Mouse (Mus musculus): Measurements from ENCODE around the gene Zfp422. TPM values are rescaled to one million over a fixed set of nuclear protein-coding genes. Genes with fewer than 3 reads are reported as not detected.
A peak's percentile ranks its signal among the peaks of the same experiment; 100 is the strongest.

Gene Zfp422
- polyA plus RNA-seq, 1 experiment from 2014 or later: 21.9 TPM

GRCm38 (mm10) chr6:116653684-116654454, 25.1 kb upstream of the Zfp422 start:
- no peak overlapping the region for H3K9ac ChIP-seq (ENCODE audit: low read depth, low read length)
- no peak overlapping the region for H3K27ac ChIP-seq (ENCODE audit: low read length)
- WGBS (ENCODE audit: insufficient replicate concordance): 37% methylated on average over 9 of the region's 9 CpGs

GRCm38 (mm10) chr6:116653191-116653590, 24.4 kb upstream of the Zfp422 start:
- peaks cover 3% of the 10 kb centered on the region; the same call in 1 of the 2 replicates for H3K4me1 ChIP-seq (ENCODE audit: control insufficient read depth, low read depth, low read length)
- no peak overlapping the region for H3K4me2 ChIP-seq (ENCODE audit: low read depth, low read length)
- no peaks in the 10 kb centered on the region for H3K27me3 ChIP-seq (ENCODE audit: control insufficient read depth, insufficient read depth, low read depth, low read length)
- ATAC-seq (ENCODE audit: low read depth): no peak
- WGBS (ENCODE audit: insufficient replicate concordance): 53% methylated on average over 3 of the region's 3 CpGs
- no peaks in the 10 kb centered on the region for H3K9me3 ChIP-seq (replicated peaks; ENCODE audit: control insufficient read depth, low read length)
- H3K4me3 ChIP-seq (ENCODE audit: low read depth, low read length): no peak overlapping the region
- no peak overlapping the region for H3K27ac ChIP-seq (ENCODE audit: low read length)
- H3K9ac ChIP-seq (ENCODE audit: low read depth, low read length): no peak overlapping the region
- H3K36me3 ChIP-seq (ENCODE audit: control insufficient read depth, insufficient read depth): no peaks in the 10 kb centered on the region

More at GRCm38 (mm10) chr6:116653684-116654454, 25.1 kb upstream of the Zfp422 start:
- Histone ChIP-seq H3K4me3 (ENCODE audit: low read depth, low read length) (no peak overlapping the region), H3K4me1 (ENCODE audit: control insufficient read depth, low read depth, low read length) (peaks cover 3% of the 10 kb centered on the region; the same call in 1 of the 2 replicates), H3K4me2 (ENCODE audit: low read depth, low read length) (no peak overlapping the region), H3K9me3 (replicated peaks; ENCODE audit: control insufficient read depth, low read length) (no peaks in the 10 kb centered on the region), H3K27me3 (ENCODE audit: control insufficient read depth, insufficient read depth, low read depth, low read length) (no peaks in the 10 kb centered on the region), H3K36me3 (ENCODE audit: control insufficient read depth, insufficient read depth) (no peaks in the 10 kb centered on the region)
- ATAC-seq (ENCODE audit: low read depth): peak; percentile 14; the same call in 1 of the 2 replicates

GRCm38 (mm10) chr6:116651437-116652118, 22.8 kb upstream of the Zfp422 start:
- H3K9ac ChIP-seq (ENCODE audit: low read depth, low read length): peak overlapping the region; percentile 20; the same call in 1 of the 2 replicates
- no peaks in the 10 kb centered on the region for H3K9me3 ChIP-seq (replicated peaks; ENCODE audit: control insufficient read depth, low read length)
- peaks cover 3% of the 10 kb centered on the region; the same call in 1 of the 2 replicates for H3K4me1 ChIP-seq (ENCODE audit: control insufficient read depth, low read depth, low read length)
- H3K36me3 ChIP-seq (ENCODE audit: control insufficient read depth, insufficient read depth): no peaks in the 10 kb centered on the region
- no peaks in the 10 kb centered on the region for H3K27me3 ChIP-seq (ENCODE audit: control insufficient read depth, insufficient read depth, low read depth, low read length)
- ATAC-seq (ENCODE audit: low read depth): 0 out of 2 replicates have a peak, but pooled peaks have one; percentile 8
- peak overlapping the region; percentile 41 for H3K4me2 ChIP-seq (ENCODE audit: low read depth, low read length)
- H3K27ac ChIP-seq (ENCODE audit: low read length): peak overlapping the region; percentile 14; the same call in 1 of the 2 replicates
- peak overlapping the region; percentile 49 for H3K4me3 ChIP-seq (ENCODE audit: low read depth, low read length)
- 33% methylated on average over 20 of the region's 20 CpGs for WGBS (ENCODE audit: insufficient replicate concordance)

GRCm38 (mm10) chr6:116650406-116650805, 21.6 kb upstream of the Zfp422 start, which contains the start of gene Depp1:
Gene Depp1, plus strand, starts transcription at chr6:116650609.
- Histone ChIP-seq H3K4me3 (ENCODE audit: low read depth, low read length) (peak within 1 kb of the TSS; percentile 49), H3K27ac (ENCODE audit: low read length) (peak within 1 kb of the TSS; percentile 83), H3K4me2 (ENCODE audit: low read depth, low read length) (peak within 1 kb of the TSS; percentile 41), H3K4me1 (ENCODE audit: control insufficient read depth, low read depth, low read length) (peaks cover 3% of the 10 kb centered on the region; the same call in 1 of the 2 replicates), H3K27me3 (ENCODE audit: control insufficient read depth, insufficient read depth, low read depth, low read length) (no peaks in the 10 kb centered on the region), H3K9me3 (replicated peaks; ENCODE audit: control insufficient read depth, low read length) (no peaks in the 10 kb centered on the region), H3K36me3 (ENCODE audit: control insufficient read depth, insufficient read depth) (no peaks in the 10 kb centered on the region), H3K9ac (ENCODE audit: low read depth, low read length) (peak within 1 kb of the TSS; percentile 37)
- WGBS (ENCODE audit: insufficient replicate concordance): 7% methylated on average over 6 of the region's 6 CpGs
- peak; percentile 85 for ATAC-seq (ENCODE audit: low read depth)

- ATAC-seq (ENCODE audit: low read depth): no peak
These were observed 21.0 kb upstream of the Zfp422 start for GRCm38 (mm10) chr6:116649811-116650210.

GRCm38 (mm10) chr6:116647763-116648162, 19.0 kb upstream of the Zfp422 start:
- H3K27me3 ChIP-seq (ENCODE audit: control insufficient read depth, insufficient read depth, low read depth, low read length): no peaks in the 10 kb centered on the region
- H3K36me3 ChIP-seq (ENCODE audit: control insufficient read depth, insufficient read depth): no peaks in the 10 kb centered on the region
- H3K27ac ChIP-seq (ENCODE audit: low read length): no peak overlapping the region
- H3K9ac ChIP-seq (ENCODE audit: low read depth, low read length): no peak overlapping the region
- 70% methylated on average over 12 of the region's 12 CpGs for WGBS (ENCODE audit: insufficient replicate concordance)
- H3K4me2 ChIP-seq (ENCODE audit: low read depth, low read length): no peak overlapping the region
- H3K9me3 ChIP-seq (replicated peaks; ENCODE audit: control insufficient read depth, low read length): no peaks in the 10 kb centered on the region
- H3K4me1 ChIP-seq (ENCODE audit: control insufficient read depth, low read depth, low read length): peaks cover 3% of the 10 kb centered on the region; the same call in 1 of the 2 replicates
- ATAC-seq (ENCODE audit: low read depth): peak; percentile 47; the same call in 1 of the 2 replicates
- no peak overlapping the region for H3K4me3 ChIP-seq (ENCODE audit: low read depth, low read length)

More at GRCm38 (mm10) chr6:116649811-116650210, 21.0 kb upstream of the Zfp422 start:
- 38% methylated on average over 7 of the region's 7 CpGs for WGBS (ENCODE audit: insufficient replicate concordance)
- Histone ChIP-seq H3K4me1 (ENCODE audit: control insufficient read depth, low read depth, low read length) (peaks cover 3% of the 10 kb centered on the region; the same call in 1 of the 2 replicates), H3K36me3 (ENCODE audit: control insufficient read depth, insufficient read depth) (no peaks in the 10 kb centered on the region), H3K9ac (ENCODE audit: low read depth, low read length) (no peak overlapping the region), H3K27ac (ENCODE audit: low read length) (peak overlapping the region; percentile 68), H3K4me2 (ENCODE audit: low read depth, low read length) (no peak overlapping the region), H3K27me3 (ENCODE audit: control insufficient read depth, insufficient read depth, low read depth, low read length) (no peaks in the 10 kb centered on the region), H3K4me3 (ENCODE audit: low read depth, low read length) (no peak overlapping the region), H3K9me3 (replicated peaks; ENCODE audit: control insufficient read depth, low read length) (no peaks in the 10 kb centered on the region)

- Histone ChIP-seq H3K27ac (ENCODE audit: low read length) (no peak overlapping the region), H3K9me3 (replicated peaks; ENCODE audit: control insufficient read depth, low read length) (no peaks in the 10 kb centered on the region), H3K4me2 (ENCODE audit: low read depth, low read length) (no peak overlapping the region), H3K4me3 (ENCODE audit: low read depth, low read length) (no peak overlapping the region), H3K4me1 (ENCODE audit: control insufficient read depth, low read depth, low read length) (peaks cover under 1% of the 10 kb centered on the region; the same call in 1 of the 2 replicates), H3K36me3 (ENCODE audit: control insufficient read depth, insufficient read depth) (no peaks in the 10 kb centered on the region), H3K27me3 (ENCODE audit: control insufficient read depth, insufficient read depth, low read depth, low read length) (no peaks in the 10 kb centered on the region), H3K9ac (ENCODE audit: low read depth, low read length) (no peak overlapping the region)
- WGBS (ENCODE audit: insufficient replicate concordance): 27% methylated on average over 3 of the region's 3 CpGs
- ATAC-seq (ENCODE audit: low read depth): no peak
These were observed 15.5 kb upstream of the Zfp422 start for GRCm38 (mm10) chr6:116644335-116644734.

GRCm38 (mm10) chr6:116643881-116644280, 15.1 kb upstream of the Zfp422 start:
- Histone ChIP-seq H3K4me1 (ENCODE audit: control insufficient read depth, low read depth, low read length) (no peaks in the 10 kb centered on the region), H3K4me3 (ENCODE audit: low read depth, low read length) (no peak overlapping the region)
- 40% methylated on average over 4 of the region's 4 CpGs for WGBS (ENCODE audit: insufficient replicate concordance)

More at GRCm38 (mm10) chr6:116643881-116644280, 15.1 kb upstream of the Zfp422 start:
- H3K36me3 ChIP-seq (ENCODE audit: control insufficient read depth, insufficient read depth): no peaks in the 10 kb centered on the region
- no peak overlapping the region for H3K9ac ChIP-seq (ENCODE audit: low read depth, low read length)
- no peak overlapping the region for H3K27ac ChIP-seq (ENCODE audit: low read length)
- ATAC-seq (ENCODE audit: low read depth): no peak
- no peaks in the 10 kb centered on the region for H3K27me3 ChIP-seq (ENCODE audit: control insufficient read depth, insufficient read depth, low read depth, low read length)
- no peak overlapping the region for H3K4me2 ChIP-seq (ENCODE audit: low read depth, low read length)
- no peaks in the 10 kb centered on the region for H3K9me3 ChIP-seq (replicated peaks; ENCODE audit: control insufficient read depth, low read length)
